Mouse (Mus musculus) lung, adult 10 weeks (tissue): Measurements from ENCODE around the gene Gabra2. TPM values are rescaled to one million over a fixed set of nuclear protein-coding genes. Genes with fewer than 3 reads are reported as not detected.

Experiments
- polyA plus RNA-seq: library from polyadenylated mRNA; stranded (reverse); fragments of 350-450 nt; fragmentation: Illumina TruSeq; extraction: RNeasy Lipid Tissue Mini Kit (QIAGEN cat#74804); gene quantifications from one replicate; pipeline ENCODE4 v1.2.3, GENCODE M21; 2014; ENCODE audit warnings: low read depth, low replicate concordance; ENCODE audit not compliant: insufficient read depth

Gabra2 gene
- polyA plus RNA-seq = not detected

GRCm38 (mm10) chr5:71095725-71096607, at the start of gene Gabra2:
TSS of gene Gabra2 (minus strand) at chr5:71095849.

